ENCODE assay signal across 17 mouse cellular contexts in genomic region chr13:28867210-28867609, GRCm38 (mm10).
A peak's percentile ranks its signal among the peaks of the same experiment; 100 is the strongest.
DNase-seq lines count a peak whose midpoint lies in the region; ATAC-seq and TF ChIP-seq lines count a peak whose summit lies in the region.
"Had no signal": no experiment of that assay in that cellular context is flagged by ENCODE, and none has a peak within 500 bp of the region (broad histone marks: within the 10 kb centered on the region; RNA-seq: fewer than 3 reads in every experiment).

No protein-coding gene starts in this region.

- peak; percentile 18; the same call in 1 of the 2 replicates for ATAC-seq in hindbrain, postnatal 0 days
- ATAC-seq in stomach, embryonic 15.5 days (ENCODE audit: insufficient read depth, low FRiP score, low read depth), result no peak
- no peak for ATAC-seq in stomach, postnatal 0 days (ENCODE audit: low FRiP score, low TSS enrichment)
- ATAC-seq: forebrain, embryonic 13.5 days; inflammation-experienced regulatory T-cells, adult 6 months had no signal

- H3K9me3 ChIP-seq in hindbrain, postnatal 0 days (ENCODE audit: low read length), result no peaks in the 10 kb centered on the region
- H3K9me3 ChIP-seq in hindbrain, embryonic 10.5 days, result peaks cover 8% of the 10 kb centered on the region; the same call in 1 of the 2 replicates
- H3K9me3 ChIP-seq in stomach, embryonic 15.5 days, result no peaks in the 10 kb centered on the region
- H3K9me3 ChIP-seq in stomach, postnatal 0 days (ENCODE audit: control insufficient read depth, low read length), result no peaks in the 10 kb centered on the region

- no peak for TF ChIP-seq CTCF in hindbrain, postnatal 0 days (IDR thresholded peaks at IDR 0.05; ENCODE audit: low read depth)
- TF ChIP-seq CTCF in stomach, postnatal 0 days (IDR thresholded peaks at IDR 0.05; ENCODE audit: low read depth), result no peak

- WGBS in hindbrain, postnatal 0 days, result 48% methylated on average over 5 of the region's 5 CpGs
- 77% methylated on average over 5 of the region's 5 CpGs for WGBS in hindbrain, embryonic 10.5 days
- 58% methylated on average over 5 of the region's 5 CpGs for WGBS in stomach, embryonic 15.5 days
- WGBS in stomach, postnatal 0 days, result 65% methylated on average over 5 of the region's 5 CpGs

- no peak overlapping the region for H3K4me3 ChIP-seq in hindbrain, postnatal 0 days (ENCODE audit: low read length)
- H3K4me3 ChIP-seq in hindbrain, embryonic 10.5 days, result no peak overlapping the region
- no peak overlapping the region for H3K4me3 ChIP-seq in stomach, embryonic 15.5 days (replicated peaks)
- no peak overlapping the region for H3K4me3 ChIP-seq in stomach, postnatal 0 days (ENCODE audit: low read depth, low read length)
- H3K4me3 ChIP-seq: forebrain, embryonic 13.5 days; heart, adult 2 months; neural tube, embryonic 13.5 days had no signal

- H3K4me2 ChIP-seq in hindbrain, postnatal 0 days (ENCODE audit: low read depth, low read length), result no peak overlapping the region
- no peak overlapping the region for H3K4me2 ChIP-seq in stomach, embryonic 15.5 days
- no peak overlapping the region for H3K4me2 ChIP-seq in stomach, postnatal 0 days (replicated peaks; ENCODE audit: low read depth)
- H3K4me2 ChIP-seq: forebrain, embryonic 13.5 days; neural tube, embryonic 13.5 days had no signal

- no peak for DNase-seq in hindbrain, postnatal 0 days (ENCODE audit: low spot score)
- no peak for DNase-seq in hindbrain, embryonic 10.5 days (ENCODE audit: low spot score)
- no peak for DNase-seq in stomach, postnatal 0 days (ENCODE audit: low spot score)
- DNase-seq in gonadal fat pad, adult 2 months (ENCODE audit: low read depth), result peak; percentile 63
- peak; percentile 41 for DNase-seq in skeletal muscle tissue, adult 2 months (ENCODE audit: low read depth, low spot score)
- no peak for DNase-seq in cerebellum, postnatal 10 days
- DNase-seq: cerebellum, adult 11 months; heart, adult 2 months; layer of hippocampus, postnatal 36 days; liver; lung, adult 18-20 months; lung, postnatal 36 days; thymus, postnatal 14 days had no signal

- H3K27ac ChIP-seq in hindbrain, postnatal 0 days, result no peak overlapping the region
- no peak overlapping the region for H3K27ac ChIP-seq in hindbrain, embryonic 10.5 days
- H3K27ac ChIP-seq in stomach, embryonic 15.5 days, result peak overlapping the region; percentile 46
- no peak overlapping the region; the same call in 1 of the 2 replicates for H3K27ac ChIP-seq in stomach, postnatal 0 days (replicated peaks)
- H3K27ac ChIP-seq: forebrain, embryonic 13.5 days; heart, adult 2 months; neural tube, embryonic 13.5 days had no signal

- H3K4me1 ChIP-seq in hindbrain, postnatal 0 days (ENCODE audit: insufficient read depth, low read length), result no peaks in the 10 kb centered on the region
- peaks cover 15% of the 10 kb centered on the region for H3K4me1 ChIP-seq in hindbrain, embryonic 10.5 days (replicated peaks)
- no peaks in the 10 kb centered on the region; the same call in 1 of the 2 replicates for H3K4me1 ChIP-seq in stomach, embryonic 15.5 days
- 0 out of 2 replicates have a peak, but pooled peaks cover 2% of the 10 kb centered on the region for H3K4me1 ChIP-seq in stomach, postnatal 0 days (replicated peaks; ENCODE audit: control insufficient read depth, insufficient read depth)

- no peak overlapping the region for H3K9ac ChIP-seq in hindbrain, postnatal 0 days (replicated peaks; ENCODE audit: low read length)
- H3K9ac ChIP-seq in stomach, embryonic 15.5 days, result no peak overlapping the region
- H3K9ac ChIP-seq in stomach, postnatal 0 days (ENCODE audit: low read length), result no peak overlapping the region
- H3K9ac ChIP-seq: forebrain, embryonic 13.5 days; neural tube, embryonic 13.5 days had no signal

- no peaks in the 10 kb centered on the region for H3K27me3 ChIP-seq in hindbrain, postnatal 0 days (ENCODE audit: insufficient read depth, low read length)
- H3K27me3 ChIP-seq in hindbrain, embryonic 10.5 days (ENCODE audit: insufficient read depth, poor library complexity, severe bottlenecking), result no peaks in the 10 kb centered on the region
- H3K27me3 ChIP-seq in stomach, embryonic 15.5 days (replicated peaks), result no peaks in the 10 kb centered on the region
- no peaks in the 10 kb centered on the region for H3K27me3 ChIP-seq in stomach, postnatal 0 days (ENCODE audit: control insufficient read depth, insufficient read depth, low read length)
- H3K27me3 ChIP-seq: forebrain, embryonic 13.5 days; neural tube, embryonic 13.5 days had no signal

- no peak for TF ChIP-seq EP300 in stomach, postnatal 0 days (optimal IDR thresholded peaks at IDR 0.05)

- H3K36me3 ChIP-seq in hindbrain, postnatal 0 days (ENCODE audit: insufficient read depth, low read length), result no peaks in the 10 kb centered on the region
- peaks cover 98% of the 10 kb centered on the region for H3K36me3 ChIP-seq in hindbrain, embryonic 10.5 days
- H3K36me3 ChIP-seq in stomach, embryonic 15.5 days, result no peaks in the 10 kb centered on the region
- H3K36me3 ChIP-seq in stomach, postnatal 0 days (ENCODE audit: control insufficient read depth, insufficient read depth, low read length), result no peaks in the 10 kb centered on the region

Comparison
In these comparisons a context has a peak if more than half of its experiments do, and no peak if none do; other contexts are left out.
1. DNase-seq: peak in gonadal fat pad, adult 2 months (single experiment) and skeletal muscle tissue, adult 2 months (single experiment); none in hindbrain, postnatal 0 days (single experiment), hindbrain, embryonic 10.5 days (single experiment), stomach, postnatal 0 days (single experiment) and cerebellum, postnatal 10 days (0 of 2).